Comparison of ENCODE assay signal across 28 mouse cellular contexts in genomic region chr17:52191064-52191682, GRCm38 (mm10).
"Had no signal": no experiment of that assay in that cellular context is flagged by ENCODE, and none has a peak within 500 bp of the region (broad histone marks: within the 10 kb centered on the region; RNA-seq: fewer than 3 reads in every experiment).

No protein-coding gene starts in this region.

- H3K4me1 ChIP-seq: heart, embryonic 10.5 days; heart, embryonic 12.5 days; hindbrain, embryonic 10.5 days; hindbrain, embryonic 12.5 days; intestine, embryonic 15.5 days; limb, embryonic 10.5 days; limb, embryonic 12.5 days; liver, embryonic 13.5 days; liver, embryonic 15.5 days had no signal

- H3K4me2 ChIP-seq: heart, embryonic 12.5 days; hindbrain, embryonic 12.5 days; hindbrain, embryonic 14.5 days; intestine, embryonic 15.5 days; limb, embryonic 12.5 days; liver, embryonic 11.5 days; liver, embryonic 13.5 days; liver, embryonic 15.5 days had no signal

- H3K9me3 ChIP-seq: heart, embryonic 10.5 days; heart, embryonic 12.5 days; hindbrain, embryonic 10.5 days; hindbrain, embryonic 12.5 days; intestine, embryonic 15.5 days; limb, embryonic 10.5 days; limb, embryonic 12.5 days; liver, embryonic 13.5 days; liver, embryonic 15.5 days had no signal

- DNase-seq: gastrocnemius, adult 2 months; gastrocnemius, postnatal 10 days; gastrocnemius, postnatal 25 days; heart, adult 18-20 months; heart, postnatal 10 days; heart, postnatal 4 days; kidney, adult 18-20 months; kidney, adult 8-10 months; kidney, postnatal 10 days; kidney, postnatal 25 days; kidney, postnatal 4 days; layer of hippocampus, adult 9-11 months; liver; liver, embryonic 13.5 days had no signal

- H3K27ac ChIP-seq: gastrocnemius, adult 2 months; heart, embryonic 10.5 days; hindbrain, embryonic 10.5 days; hindbrain, embryonic 12.5 days; hindbrain, embryonic 14.5 days; intestine, embryonic 15.5 days; left cerebral cortex, adult 2 months; limb, embryonic 10.5 days; limb, embryonic 12.5 days; liver, embryonic 13.5 days; liver, embryonic 15.5 days had no signal

- H3K9ac ChIP-seq: heart, embryonic 12.5 days; hindbrain, embryonic 12.5 days; hindbrain, embryonic 14.5 days; intestine, embryonic 15.5 days; limb, embryonic 12.5 days; liver, embryonic 13.5 days; liver, embryonic 15.5 days had no signal

- ATAC-seq: hindbrain, embryonic 16.5 days; inflammation-experienced regulatory T-cells, adult 6 months; intestine, embryonic 15.5 days; intestine, postnatal 0 days had no signal

- H3K36me3 ChIP-seq: heart, embryonic 10.5 days; heart, embryonic 12.5 days; hindbrain, embryonic 10.5 days; hindbrain, embryonic 12.5 days; intestine, embryonic 15.5 days; limb, embryonic 10.5 days; limb, embryonic 12.5 days; liver, embryonic 13.5 days; liver, embryonic 15.5 days had no signal

- H3K4me3 ChIP-seq: gastrocnemius, adult 2 months; heart, embryonic 10.5 days; heart, embryonic 12.5 days; hindbrain, embryonic 10.5 days; hindbrain, embryonic 12.5 days; intestine, embryonic 15.5 days; left cerebral cortex, adult 2 months; limb, embryonic 10.5 days; limb, embryonic 12.5 days; liver, embryonic 13.5 days; liver, embryonic 15.5 days had no signal

- H3K27me3 ChIP-seq: heart, embryonic 12.5 days; hindbrain, embryonic 12.5 days; intestine, embryonic 15.5 days; limb, embryonic 12.5 days; liver, embryonic 13.5 days; liver, embryonic 15.5 days had no signal
